Mouse (Mus musculus) neural tube, embryonic 13.5 days (tissue): Measurements from ENCODE around the gene Serpina3k. TPM values are rescaled to one million over a fixed set of nuclear protein-coding genes. Genes with fewer than 3 reads are reported as not detected.
"Not testable (repeated sequence)": the region's sequence is repeated elsewhere in the genome, so short reads cannot be mapped to it uniquely, and the experiment has no call there.

Experiments
- ATAC-seq: fragments of 200-750 bp; cut with Nextera tagmentation; 2 replicates; pipeline ENCODE4 v1.8.0; 2017; ENCODE audit warnings: low read depth, mild to moderate bottlenecking, moderate TSS enrichment, moderate library complexity
- H3K27ac ChIP-seq: fragments of 300-500 bp; sonication (generic); replicated peaks from 2 replicates; pipeline ENCODE4 v1.5.1; 2015; ENCODE audit warnings: moderate library complexity, mild to moderate bottlenecking, inconsistent platforms
- H3K27me3 ChIP-seq: fragments of 300-500 bp; sonication (generic); 2 replicates; pipeline ENCODE4 v1.6.1; 2015; ENCODE audit warnings: mild to moderate bottlenecking, inconsistent platforms
- H3K36me3 ChIP-seq: fragments of 300-500 bp; sonication (generic); 2 replicates; pipeline ENCODE4 v1.6.1; 2015; ENCODE audit warnings: mild to moderate bottlenecking, inconsistent platforms
- H3K4me1 ChIP-seq: fragments of 300-500 bp; sonication (generic); replicated peaks from 2 replicates; pipeline ENCODE4 v1.6.1; 2015; ENCODE audit warnings: inconsistent platforms
- H3K4me2 ChIP-seq: fragments of 300-500 bp; sonication (generic); 2 replicates; pipeline ENCODE4 v1.6.1; 2015; ENCODE audit warnings: inconsistent platforms, mild to moderate bottlenecking, moderate library complexity
- H3K4me3 ChIP-seq: fragments of 300-500 bp; sonication (generic); 2 replicates; pipeline ENCODE4 v1.5.1; 2015; ENCODE audit warnings: mild to moderate bottlenecking, inconsistent platforms
- H3K9ac ChIP-seq: fragments of 300-500 bp; sonication (generic); 2 replicates; pipeline ENCODE4 v1.6.1; 2015; ENCODE audit warnings: moderate library complexity, mild to moderate bottlenecking, inconsistent platforms
- H3K9me3 ChIP-seq: fragments of 300-500 bp; sonication (generic); 2 replicates; pipeline ENCODE4 v1.6.1; 2016; ENCODE audit warnings: inconsistent platforms
- WGBS: fragments of 180-500 bp; shearing (Covaris S2); methylation state at CpG from one replicate; pipeline ENCODE4 v1.1.7; 2015; 5-methylcytosine and 5-hydroxymethylcytosine counted together
- polyA plus RNA-seq: library from polyadenylated mRNA; unstranded; fragments of >200 nt; fragmentation: Nextera tagmentation; extraction: Ambion mirVana; gene quantifications from 2 replicates; pipeline ENCODE4 v1.2.1, GENCODE M21; 2015

Serpina3k gene
- polyA plus RNA-seq, 1 experiment from 2014 or later: not detected

GRCm38 (mm10) chr12:104347091-104347490 is 8.8 kb downstream of the Serpina3k start:
- no peaks in the 10 kb centered on the region for H3K4me1 ChIP-seq
- no peak overlapping the region for H3K4me3 ChIP-seq
- no peak overlapping the region for H3K4me2 ChIP-seq
- H3K36me3 ChIP-seq: no peaks in the 10 kb centered on the region
- H3K9ac ChIP-seq: no peak overlapping the region
- H3K27ac ChIP-seq: no peak overlapping the region
- no peak for ATAC-seq
- H3K27me3 ChIP-seq: no peaks in the 10 kb centered on the region
- H3K9me3 ChIP-seq: no peaks in the 10 kb centered on the region
- WGBS: 80% methylated on average over 2 of the region's 2 CpGs

DNA sequence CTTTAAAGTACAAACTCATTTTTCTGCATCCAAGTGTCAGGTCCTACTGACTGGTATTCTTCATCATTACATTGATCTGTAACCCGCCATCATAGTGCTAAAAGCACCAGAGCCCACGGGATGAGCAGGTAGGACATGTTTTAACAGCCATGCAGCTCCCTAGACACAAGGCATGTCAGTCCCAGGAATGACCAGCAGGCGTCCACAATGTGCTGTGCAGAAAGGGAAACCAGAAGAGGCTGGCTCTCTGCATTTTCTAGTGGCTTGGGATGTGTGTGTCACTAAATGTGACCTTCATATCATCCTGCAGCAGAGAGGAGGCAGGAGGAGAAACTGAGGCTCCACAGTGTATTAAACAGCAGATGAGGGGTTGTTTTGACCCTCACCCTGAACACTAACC is 13.5 kb downstream of the Serpina3k start:
- ATAC-seq, H3K9ac ChIP-seq, H3K4me2 ChIP-seq, H3K27me3 ChIP-seq, H3K9me3 ChIP-seq, H3K36me3 ChIP-seq, H3K4me3 ChIP-seq, H3K27ac ChIP-seq, H3K4me1 ChIP-seq: not testable (repeated sequence)
- 44% methylated on average over 3 of the region's 3 CpGs for WGBS

DNA sequence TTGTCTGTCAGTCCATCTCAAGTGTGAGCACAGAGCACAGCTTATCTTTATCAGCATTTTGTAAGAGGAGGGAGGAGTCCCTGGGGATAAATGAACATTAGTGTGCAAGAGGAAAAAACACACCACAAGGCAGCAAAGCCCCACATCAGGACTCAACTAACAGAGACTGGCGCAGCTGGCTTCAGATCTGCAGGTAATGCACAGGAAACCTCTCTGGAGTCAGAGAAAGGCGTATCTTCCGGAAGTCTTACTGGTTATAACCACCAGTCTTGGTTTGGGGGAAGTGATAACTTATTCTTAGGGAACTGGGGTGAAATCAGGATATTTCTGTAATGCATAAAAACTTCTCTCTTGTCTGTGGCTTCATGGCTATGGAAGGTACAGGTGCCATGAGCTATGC is 17.7 kb downstream of the Serpina3k start:
- no peaks in the 10 kb centered on the region for H3K4me1 ChIP-seq
- no peaks in the 10 kb centered on the region for H3K36me3 ChIP-seq
- H3K27me3 ChIP-seq: no peaks in the 10 kb centered on the region
- no peak overlapping the region for H3K27ac ChIP-seq
- H3K9me3 ChIP-seq: no peaks in the 10 kb centered on the region
- 83% methylated on average over 3 of the region's 3 CpGs for WGBS
- H3K4me2 ChIP-seq: no peak overlapping the region
- H3K9ac ChIP-seq: no peak overlapping the region
- no peak overlapping the region for H3K4me3 ChIP-seq
- no peak for ATAC-seq

DNA sequence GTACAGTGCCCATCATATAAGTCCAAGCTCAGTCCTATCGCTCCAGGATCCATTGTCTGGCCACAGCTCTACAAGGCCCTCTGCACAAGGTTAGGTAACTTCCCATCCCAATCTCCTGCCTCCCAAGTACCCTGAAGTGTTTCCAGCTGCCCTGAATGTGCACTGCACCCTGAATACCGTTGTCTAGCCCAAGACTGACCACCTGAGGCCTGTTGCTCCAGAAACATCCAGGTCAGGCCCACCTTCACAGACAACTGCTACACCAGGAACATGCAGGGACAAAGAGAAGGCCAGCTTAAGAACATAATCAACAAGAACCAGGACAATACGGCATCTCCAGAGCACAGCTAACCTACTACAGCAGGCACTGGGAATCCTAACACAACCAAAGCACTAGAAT is 31.7 kb downstream of the Serpina3k start:
- no peak for ATAC-seq
- no peaks in the 10 kb centered on the region for H3K4me1 ChIP-seq
- WGBS: 89% methylated on average over 3 of the region's 3 CpGs
- H3K9me3 ChIP-seq: no peaks in the 10 kb centered on the region
- no peak overlapping the region for H3K4me2 ChIP-seq
- no peak overlapping the region for H3K9ac ChIP-seq
- no peaks in the 10 kb centered on the region for H3K27me3 ChIP-seq
- no peak overlapping the region for H3K4me3 ChIP-seq
- H3K27ac ChIP-seq: no peak overlapping the region
- no peaks in the 10 kb centered on the region for H3K36me3 ChIP-seq

DNA sequence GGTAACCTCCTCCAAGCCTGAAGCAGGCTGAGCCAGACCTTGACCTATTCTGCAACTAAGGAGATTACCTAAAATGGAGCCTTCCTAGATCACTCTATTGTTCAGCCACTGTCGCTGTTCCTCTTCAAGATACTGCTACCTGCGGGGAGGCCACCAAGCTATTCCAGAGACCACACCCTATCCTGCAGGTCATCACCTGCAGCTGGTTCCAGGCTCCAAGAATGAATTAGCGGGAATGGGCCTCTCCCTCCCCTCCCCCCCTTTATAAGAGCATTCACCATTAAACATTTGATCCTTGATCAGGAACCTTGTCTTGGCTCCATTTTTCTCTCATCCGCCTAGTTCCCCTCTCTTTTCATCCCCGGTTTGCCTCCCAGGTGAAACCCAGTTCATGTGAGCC is 38.9 kb downstream of the Serpina3k start:
- H3K4me2 ChIP-seq, H3K4me1 ChIP-seq, H3K27ac ChIP-seq, H3K9ac ChIP-seq, H3K27me3 ChIP-seq, H3K36me3 ChIP-seq, ATAC-seq, H3K9me3 ChIP-seq, H3K4me3 ChIP-seq: not testable (repeated sequence)
- WGBS: 75% methylated on average over 5 of the region's 5 CpGs

- not testable (repeated sequence) for H3K27ac ChIP-seq, H3K9me3 ChIP-seq, H3K4me2 ChIP-seq, H3K36me3 ChIP-seq, H3K27me3 ChIP-seq, H3K9ac ChIP-seq, ATAC-seq, H3K4me3 ChIP-seq, H3K4me1 ChIP-seq
- WGBS: 70% methylated on average over 2 of the region's 2 CpGs
Observed at GRCm38 (mm10) chr12:104378351-104378750, 40.1 kb downstream of the Serpina3k start.

GRCm38 (mm10) chr12:104378815-104379214 is 40.5 kb downstream of the Serpina3k start:
- H3K36me3 ChIP-seq, H3K4me3 ChIP-seq, H3K27me3 ChIP-seq, ATAC-seq, H3K9ac ChIP-seq, H3K27ac ChIP-seq, H3K9me3 ChIP-seq, H3K4me1 ChIP-seq, H3K4me2 ChIP-seq: not testable (repeated sequence)
- WGBS: 45% methylated on average over 5 of the region's 5 CpGs

DNA sequence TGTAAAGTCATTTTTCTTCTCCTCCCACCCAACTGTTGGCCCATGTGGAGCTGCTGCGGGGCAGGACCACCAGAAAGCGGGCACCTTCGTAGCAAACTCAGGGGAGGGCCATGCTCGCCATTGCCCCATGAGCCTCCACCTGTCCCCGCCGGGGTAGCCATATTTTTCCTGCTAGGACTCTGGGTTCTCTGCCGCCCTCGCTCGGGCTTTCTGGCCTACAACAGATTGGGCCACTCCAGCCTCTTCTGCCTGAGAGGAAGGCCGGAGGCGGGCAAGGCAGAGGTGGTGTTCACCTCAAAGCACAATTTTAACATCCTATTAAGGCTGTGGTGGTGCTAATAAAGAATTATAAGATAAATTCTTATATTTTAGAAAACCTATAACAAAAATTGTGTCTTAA is 41.6 kb downstream of the Serpina3k start:
- Histone ChIP-seq H3K9me3 (0 out of 2 replicates have a peak, but pooled peaks cover 3% of the 10 kb centered on the region), H3K27me3 (no peaks in the 10 kb centered on the region), H3K36me3 (no peaks in the 10 kb centered on the region), H3K4me3 (no peak overlapping the region), H3K9ac (no peak overlapping the region), H3K4me1 (no peaks in the 10 kb centered on the region), H3K27ac (no peak overlapping the region), H3K4me2 (no peak overlapping the region)
- no peak for ATAC-seq
- 95% methylated on average over 11 of the region's 11 CpGs for WGBS

- ATAC-seq, H3K36me3 ChIP-seq, H3K4me2 ChIP-seq, H3K9me3 ChIP-seq, H3K9ac ChIP-seq, H3K27ac ChIP-seq, H3K4me1 ChIP-seq, H3K27me3 ChIP-seq, H3K4me3 ChIP-seq: not testable (repeated sequence)
- 86% methylated on average over 8 of the region's 8 CpGs for WGBS
Observed at GRCm38 (mm10) chr12:104381071-104381604, 42.9 kb downstream of the Serpina3k start.

DNA sequence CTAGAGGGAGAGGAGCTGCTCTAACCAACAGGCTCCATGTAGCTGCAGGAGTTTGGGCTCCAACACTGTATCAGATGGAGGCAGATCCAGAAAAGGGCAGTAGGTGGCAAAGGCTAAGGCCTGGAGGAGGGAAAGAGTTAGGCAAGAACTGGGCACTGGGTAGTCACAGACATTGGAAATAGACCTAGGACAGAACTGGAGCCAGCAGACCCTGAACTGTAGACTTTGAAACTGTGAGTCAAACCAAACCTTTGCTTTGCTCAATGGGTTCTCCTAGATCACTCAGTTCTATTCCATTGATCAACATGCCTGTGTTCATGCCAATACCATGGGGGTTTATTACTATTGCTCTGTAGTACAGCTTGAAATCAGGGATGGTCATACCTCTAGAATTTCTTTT is 47.7 kb downstream of the Serpina3k start:
- not testable (repeated sequence) for H3K9ac ChIP-seq, H3K27me3 ChIP-seq, ATAC-seq, H3K9me3 ChIP-seq, H3K27ac ChIP-seq, H3K4me3 ChIP-seq, H3K36me3 ChIP-seq, H3K4me1 ChIP-seq, H3K4me2 ChIP-seq

- H3K4me1 ChIP-seq, ATAC-seq, H3K9me3 ChIP-seq, H3K4me3 ChIP-seq, H3K9ac ChIP-seq, H3K27ac ChIP-seq, H3K4me2 ChIP-seq, H3K27me3 ChIP-seq, H3K36me3 ChIP-seq: not testable (repeated sequence)
- WGBS: 64% methylated on average over 2 of the region's 2 CpGs
Observed at GRCm38 (mm10) chr12:104386878-104387277, 48.6 kb downstream of the Serpina3k start.

DNA sequence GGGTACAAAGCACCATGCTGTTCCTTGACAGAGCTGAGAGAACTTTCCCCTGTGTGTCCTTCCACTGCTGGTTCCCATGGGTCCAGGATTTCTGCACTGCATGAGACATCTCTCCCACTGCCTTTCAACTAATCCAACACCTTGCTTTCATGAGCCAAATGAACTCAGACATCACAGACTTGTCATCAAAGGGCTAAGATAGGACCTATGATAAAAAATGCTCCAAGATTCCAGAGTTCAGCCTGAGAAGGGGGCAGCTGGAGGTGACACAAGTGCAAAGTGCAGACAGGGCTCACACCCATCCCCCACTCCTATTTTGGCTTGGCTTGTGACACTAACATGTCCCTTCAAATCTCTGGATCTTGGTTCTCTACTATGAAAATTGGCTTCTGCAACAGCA is 50.2 kb downstream of the Serpina3k start:
- Histone ChIP-seq H3K4me2 (no peak overlapping the region), H3K4me1 (no peaks in the 10 kb centered on the region), H3K27me3 (no peaks in the 10 kb centered on the region), H3K4me3 (no peak overlapping the region), H3K27ac (no peak overlapping the region), H3K9ac (no peak overlapping the region), H3K9me3 (no peaks in the 10 kb centered on the region), H3K36me3 (no peaks in the 10 kb centered on the region)
- ATAC-seq: no peak

- H3K4me3 ChIP-seq, ATAC-seq, H3K4me2 ChIP-seq, H3K36me3 ChIP-seq, H3K9ac ChIP-seq, H3K4me1 ChIP-seq, H3K27ac ChIP-seq, H3K9me3 ChIP-seq, H3K27me3 ChIP-seq: not testable (repeated sequence)
- 73% methylated on average over 2 of the region's 2 CpGs for WGBS
Observed at GRCm38 (mm10) chr12:104391057-104391456, 52.8 kb downstream of the Serpina3k start.
